Mouse (Mus musculus) cortical plate, adult 2 months (tissue): ENCODE measurements at regions not wholly inside any gene's neighbourhood (a gene's known extent, or its start where the extent isn't known, plus 50 kb on each side); places are given as distances from the start of the nearest gene placed in this dataset.

Experiments used
- CTCF ChIP-seq: fragments of 200-500 bp; IDR thresholded peaks from 2 replicates; pipeline ENCODE4 v1.5.1; 2011; ENCODE audit warnings: mild to moderate bottlenecking, control low read depth, low read length; ENCODE audit not compliant: insufficient read depth; ENCODE audit errors: extremely low read depth
- POLR2A ChIP-seq: fragments of 200-500 bp; IDR thresholded peaks from 2 replicates; pipeline ENCODE4 v1.6.1; 2011; ENCODE audit warnings: mild to moderate bottlenecking, low read length, control low read depth; ENCODE audit not compliant: insufficient read depth; ENCODE audit errors: extremely low read depth

DNA sequence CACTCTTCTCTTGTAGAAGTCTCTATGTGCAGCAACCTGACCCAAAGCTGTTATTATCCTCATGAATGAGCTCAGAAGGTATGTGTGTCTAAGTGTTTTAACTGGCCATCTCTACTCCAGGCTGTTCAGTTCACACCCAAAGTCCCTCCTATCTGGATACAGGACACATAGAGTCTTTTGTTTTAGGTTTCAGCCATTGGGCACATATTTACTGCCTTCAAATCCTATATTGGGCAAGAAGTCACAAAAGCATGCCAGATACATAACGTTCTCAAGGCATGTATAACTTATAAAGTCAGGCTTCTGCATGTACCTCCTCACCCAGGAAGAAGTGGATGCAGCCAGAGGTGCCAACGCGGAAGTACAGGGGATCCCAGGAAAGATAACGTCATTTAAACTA, 136.6 kb upstream of the Mmadhc start:
- TF ChIP-seq POLR2A (no peak), CTCF (no peak)
